Mouse (Mus musculus): ENCODE results near the gene Optc.

Optc gene

DNA sequence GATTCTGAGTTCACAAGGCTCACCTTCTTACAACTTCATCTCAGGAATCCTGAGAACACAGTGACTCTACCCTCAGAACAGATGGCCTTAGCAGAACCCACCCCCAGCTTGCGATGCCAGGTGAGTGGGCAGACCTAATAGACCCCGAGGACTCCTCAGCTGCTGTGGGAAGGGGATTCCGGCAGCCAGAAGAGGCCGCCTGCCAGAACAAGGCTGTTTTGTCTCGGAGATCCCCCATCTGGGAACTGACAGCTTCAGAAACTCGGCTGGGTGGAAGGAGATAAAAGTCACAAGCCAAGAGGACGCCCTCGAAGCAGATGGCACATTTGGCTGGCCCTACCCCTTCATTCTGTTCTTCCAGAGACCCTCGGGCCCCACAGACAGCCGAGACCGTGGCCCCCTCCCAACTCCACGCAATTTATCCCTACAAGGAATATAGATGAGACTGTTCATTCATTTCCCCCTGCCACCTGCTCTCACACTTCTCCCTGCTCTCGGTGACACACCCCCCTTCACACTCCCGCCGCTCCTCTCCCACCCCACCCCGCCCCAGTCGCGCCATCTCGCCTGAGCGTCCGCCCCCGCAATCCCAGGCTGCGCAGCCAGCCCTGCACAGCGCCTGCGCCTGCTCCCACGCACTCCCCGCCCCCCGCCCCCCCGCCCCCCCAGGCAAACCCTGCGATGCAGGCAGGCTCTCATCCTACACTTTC, at the start of gene Optc:
TSS of gene Optc (minus strand) at position 51 of the 710 bp plus-strand sequence.
- in situ Hi-C loops (cut with MseI, MboI), result no loop called here

DNA sequence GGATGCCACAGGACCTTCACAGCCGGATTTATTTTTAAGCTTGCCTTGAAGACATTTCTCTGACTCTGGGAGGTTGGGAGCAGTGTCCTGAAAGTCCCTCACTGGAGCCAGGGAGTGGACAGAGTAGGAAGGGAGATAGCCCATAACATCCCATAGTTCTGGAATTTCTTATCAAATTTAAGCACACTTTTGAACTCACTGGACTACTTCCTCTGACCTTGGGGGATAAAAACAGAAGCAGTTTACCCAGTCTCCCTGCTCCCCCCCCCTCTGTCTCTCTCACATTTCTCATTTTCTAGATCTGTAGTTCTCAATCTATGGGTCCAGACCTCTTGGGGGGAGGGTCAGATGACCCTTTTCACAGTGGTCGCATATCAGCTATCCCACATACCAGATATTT, 46.2 kb upstream of the Optc start:
- in situ Hi-C loops (cut with MseI, MboI), result no loop called here

- in situ Hi-C loops (cut with MseI, MboI), result no loop called here
Measured at GRCm38 (mm10) chr1:133953261-133953742, 45.5 kb upstream of the Optc start.

GRCm38 (mm10) chr1:133951598-133951997, 43.8 kb upstream of the Optc start:
- in situ Hi-C loops (cut with MseI, MboI), result no loop called here

- in situ Hi-C loops (cut with MseI, MboI), result no loop called here
Measured at GRCm38 (mm10) chr1:133950061-133950782, 42.4 kb upstream of the Optc start.

DNA sequence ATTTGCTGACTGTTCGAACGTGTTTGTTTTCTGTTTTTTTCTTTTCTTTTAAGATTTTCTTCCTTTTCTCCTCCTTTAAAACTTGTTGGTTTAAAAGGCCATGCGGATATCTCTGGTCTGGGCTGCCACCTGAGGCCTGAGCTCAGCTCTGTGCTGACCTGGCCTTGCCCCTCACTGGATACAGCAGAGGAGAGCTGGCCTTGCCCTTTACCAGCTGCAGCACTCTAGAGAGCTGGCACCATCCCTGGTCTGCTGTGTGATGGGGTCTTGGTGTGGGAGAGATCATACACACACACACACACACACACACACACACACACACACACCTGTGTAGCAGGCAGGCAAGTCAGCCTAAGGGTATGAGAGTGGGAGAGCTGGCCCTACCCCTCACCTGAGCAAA, 37.3 kb upstream of the Optc start:
- in situ Hi-C loops (cut with MseI, MboI), result no loop called here

- in situ Hi-C loops (cut with MseI, MboI), result no loop called here
Measured at GRCm38 (mm10) chr1:133941904-133942303, 34.1 kb upstream of the Optc start.

DNA sequence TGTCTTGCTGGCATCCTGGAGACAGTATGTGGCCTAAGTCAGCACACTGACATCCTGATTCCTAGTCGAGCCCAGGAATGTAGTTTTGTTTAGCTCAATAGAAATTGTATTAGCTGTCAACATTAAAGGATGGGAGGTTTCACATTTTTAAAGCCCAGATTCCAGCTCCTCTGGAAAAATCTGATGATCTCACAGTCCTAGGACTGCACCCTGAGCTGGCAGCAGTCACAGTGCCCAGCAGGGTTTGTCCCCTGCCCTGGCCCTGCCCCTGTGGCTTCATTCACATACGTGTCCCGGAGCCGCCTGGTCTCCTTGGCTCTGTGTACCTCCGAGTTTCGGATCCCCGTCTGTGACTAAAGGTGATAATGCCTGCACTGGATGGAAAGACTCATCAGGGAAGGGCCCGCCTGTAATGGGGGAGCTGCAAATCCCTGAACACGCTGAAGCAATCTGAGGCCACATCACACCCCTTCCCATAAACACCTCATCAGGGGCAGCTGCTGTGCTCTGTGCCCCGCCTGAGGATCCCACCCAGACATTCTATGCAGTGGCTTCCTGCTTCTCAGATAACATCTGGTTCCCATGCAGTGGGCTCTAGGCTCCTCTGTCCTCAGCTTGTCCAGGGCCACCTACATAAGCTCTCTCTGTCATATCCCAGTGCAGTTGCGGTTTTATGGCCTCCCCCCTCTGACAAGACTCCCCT, 33.5 kb upstream of the Optc start:
- in situ Hi-C loops (cut with MseI, MboI), result no loop called here

- in situ Hi-C loops (cut with MseI, MboI), result no loop called here
Measured at GRCm38 (mm10) chr1:133940481-133941092, 32.8 kb upstream of the Optc start.

DNA sequence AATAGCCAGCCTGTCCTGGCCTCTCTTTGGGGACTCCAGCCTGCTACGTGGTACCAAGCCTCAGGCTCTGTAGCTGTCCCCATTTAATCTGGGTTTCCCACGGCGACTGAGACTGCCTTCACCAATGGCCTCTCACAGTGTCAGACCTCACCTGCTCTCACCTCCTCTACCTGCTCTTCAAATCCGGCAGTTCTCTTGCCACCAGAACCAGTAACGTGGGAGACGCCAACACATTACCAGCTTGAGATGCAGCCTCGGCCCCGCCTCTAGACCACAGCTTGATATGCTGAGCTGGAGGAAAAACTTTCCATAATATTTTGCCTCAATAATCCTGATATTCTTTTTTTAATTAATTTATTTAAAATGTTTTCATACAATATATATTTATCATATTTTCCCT, 31.9 kb upstream of the Optc start:
- in situ Hi-C loops (cut with MseI, MboI), result no loop called here

- in situ Hi-C loops (cut with MseI, MboI), result no loop called here
Measured at GRCm38 (mm10) chr1:133936169-133936568, 28.4 kb upstream of the Optc start.

GRCm38 (mm10) chr1:133934354-133934963, 26.7 kb upstream of the Optc start:
- in situ Hi-C loops (cut with MseI, MboI), result no loop called here

DNA sequence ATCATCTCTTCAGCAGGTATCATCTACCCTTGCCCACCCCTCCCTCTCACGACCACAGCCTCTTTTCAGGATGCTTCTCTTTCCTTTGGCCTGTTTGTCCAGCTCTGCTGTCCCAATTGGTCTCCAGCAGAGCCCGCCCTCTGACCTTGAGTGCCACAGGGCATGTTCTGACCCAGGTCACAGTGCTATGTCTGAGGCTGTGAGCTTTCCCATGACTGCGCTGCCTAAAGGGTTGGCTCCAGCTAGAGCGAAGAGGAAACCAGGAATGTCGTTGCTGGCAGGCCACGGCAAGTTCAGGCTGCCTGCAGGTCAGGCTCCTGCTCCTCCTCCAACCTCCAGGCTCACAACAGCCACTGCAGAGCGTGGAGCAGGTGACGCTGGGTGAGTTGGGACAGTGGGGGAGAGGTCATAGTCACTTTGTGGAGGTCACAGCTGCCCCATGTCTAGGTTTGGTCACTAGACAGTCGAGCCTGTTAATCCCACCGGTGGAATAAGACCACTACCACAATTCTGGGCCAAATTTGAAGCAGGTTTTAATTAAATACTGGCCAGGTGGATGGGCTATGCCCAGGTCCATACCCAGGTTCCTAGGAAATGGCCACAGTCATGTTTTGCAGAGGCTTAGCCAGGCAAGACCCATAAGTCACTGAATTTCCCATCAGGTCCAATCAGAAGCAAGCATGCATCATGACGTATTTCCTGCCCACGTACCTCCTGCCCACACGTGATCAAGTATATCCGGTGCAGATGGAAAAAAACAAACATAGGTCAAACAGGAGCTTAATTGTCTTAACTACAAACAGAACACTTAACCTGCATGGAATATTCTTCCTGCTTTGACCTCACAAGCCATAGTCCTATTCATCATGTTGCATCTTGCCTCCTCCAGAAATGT, 25.7 kb upstream of the Optc start:
- in situ Hi-C loops (cut with MseI, MboI), result no loop called here

DNA sequence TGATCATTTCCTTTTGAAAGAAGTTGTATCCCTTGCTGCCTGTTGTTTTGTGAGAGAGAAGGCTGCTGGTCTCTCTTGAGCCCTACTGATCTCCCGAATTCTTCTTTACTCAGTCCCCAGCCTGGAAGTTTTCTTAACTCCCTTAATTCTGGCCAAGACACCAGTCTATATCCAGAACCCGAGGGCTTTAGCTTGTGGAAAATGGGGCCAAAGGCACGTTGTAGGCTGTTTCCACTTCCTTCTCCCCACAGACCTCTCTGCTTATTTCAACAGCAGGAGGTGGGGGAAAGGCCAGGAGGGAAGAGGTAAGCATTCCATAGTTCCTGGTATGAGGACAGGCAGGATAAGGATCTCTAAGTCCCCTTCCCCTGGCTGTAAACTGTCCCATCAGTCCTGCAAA, 22.2 kb upstream of the Optc start:
- in situ Hi-C loops (cut with MseI, MboI), result no loop called here

- in situ Hi-C loops (cut with MseI, MboI), result no loop called here
Measured at GRCm38 (mm10) chr1:133925223-133925622, 17.4 kb upstream of the Optc start.

GRCm38 (mm10) chr1:133924141-133924875, 16.5 kb upstream of the Optc start:
- in situ Hi-C loops (cut with MseI, MboI), result no loop called here

DNA sequence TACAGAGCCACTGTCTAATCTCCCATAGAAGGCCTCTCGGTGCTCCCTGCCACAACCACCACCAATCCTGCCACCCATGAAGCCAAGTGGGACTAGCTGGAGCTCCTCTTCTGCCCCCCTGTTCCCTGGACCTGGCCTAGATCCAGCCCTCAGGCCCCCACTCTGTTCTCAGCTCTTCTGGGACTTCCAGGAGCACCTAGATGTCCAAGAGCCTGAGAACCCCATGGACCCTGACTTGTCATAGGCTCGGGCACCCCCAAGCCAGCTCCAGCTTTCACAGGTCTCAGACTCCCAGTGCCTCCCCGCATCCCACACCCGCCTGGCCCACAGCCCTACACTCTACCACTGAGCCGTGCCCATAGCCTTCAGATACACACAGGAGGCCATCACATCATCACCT, 15.3 kb upstream of the Optc start:
- in situ Hi-C loops (cut with MseI, MboI), result no loop called here

DNA sequence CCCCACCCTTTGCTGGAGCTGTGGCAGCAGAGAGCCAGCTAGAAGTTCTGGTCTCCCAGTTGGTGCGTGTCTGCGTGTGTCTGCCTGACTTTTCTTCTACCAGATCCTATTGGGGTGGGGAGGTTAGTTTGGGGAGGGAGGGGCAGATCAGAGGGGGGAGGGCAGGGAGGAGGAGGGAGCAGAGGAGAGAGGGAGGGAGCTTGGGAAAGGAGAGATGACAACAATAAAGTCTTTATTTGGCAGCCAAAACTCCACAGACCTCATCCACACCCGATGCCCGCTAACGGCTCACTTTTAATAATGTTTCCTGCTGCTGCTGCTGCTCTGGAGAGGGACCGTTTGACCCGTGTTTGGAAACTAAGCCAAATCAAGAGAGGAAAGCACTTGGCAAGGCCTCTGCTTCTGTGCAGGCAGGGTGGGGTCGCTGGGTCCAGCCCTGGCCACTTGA, 13.5 kb upstream of the Optc start, which contains the start of gene Prelp:
TSS of gene Prelp (minus strand) at position 111 of the 448 bp plus-strand sequence.
- in situ Hi-C loops (cut with MseI, MboI), result no loop called here

GRCm38 (mm10) chr1:133920876-133921275, 13.1 kb upstream of the Optc start:
- in situ Hi-C loops (cut with MseI, MboI), result no loop called here

GRCm38 (mm10) chr1:133920401-133920800, 12.6 kb upstream of the Optc start:
- in situ Hi-C loops (cut with MseI, MboI), result no loop called here

Measured in mouse trophoblast stem cell (cell line).